Mouse (Mus musculus): ENCODE data around the gene C1qtnf12. TPM values are rescaled to one million over a fixed set of nuclear protein-coding genes. Genes with fewer than 3 reads are reported as not detected.

The C1qtnf12 gene
- 30.7 and 39.0 TPM in 2 replicates for polyA plus RNA-seq (2012; rRNA removed)

DNA sequence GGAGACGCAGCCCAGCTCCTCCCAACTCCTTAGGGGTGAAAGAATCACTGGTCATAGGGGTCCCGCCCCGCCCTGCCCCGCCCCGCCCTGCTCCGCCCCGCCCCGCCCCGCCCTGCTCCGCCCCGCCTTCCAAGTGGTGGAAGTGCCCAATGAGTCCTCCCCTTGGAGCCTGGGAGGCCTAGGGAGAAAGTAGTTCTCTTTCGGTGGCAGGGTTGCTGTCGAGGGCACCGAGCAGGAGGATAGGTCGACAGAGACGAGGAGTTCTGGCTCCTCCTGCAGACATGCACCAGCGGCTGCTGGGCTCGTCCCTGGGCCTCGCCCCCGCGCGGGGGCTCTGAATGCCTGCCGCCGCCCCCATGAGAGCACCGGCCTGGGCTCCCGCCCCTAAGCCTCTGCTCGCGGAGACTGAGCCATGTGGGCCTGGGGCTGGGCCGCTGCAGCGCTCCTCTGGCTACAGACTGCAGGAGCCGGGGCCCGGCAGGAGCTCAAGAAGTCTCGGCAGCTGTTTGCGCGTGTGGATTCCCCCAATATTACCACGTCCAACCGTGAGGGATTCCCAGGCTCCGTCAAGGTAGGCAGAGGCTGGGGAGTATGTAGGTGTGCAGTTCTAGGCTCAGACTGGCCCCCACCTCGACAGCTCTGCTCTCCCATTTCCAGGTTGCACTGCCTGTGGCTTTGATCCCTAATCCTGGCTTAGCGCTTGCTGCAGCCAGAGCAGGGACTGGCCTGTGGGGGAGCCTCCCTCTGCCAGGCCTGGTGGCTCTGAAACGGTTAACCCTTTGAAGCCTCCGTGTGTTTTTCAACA is at the start of gene C1qtnf12:
C1qtnf12 (plus strand) TSS at position 152 of the 805 bp plus-strand sequence.

DNA sequence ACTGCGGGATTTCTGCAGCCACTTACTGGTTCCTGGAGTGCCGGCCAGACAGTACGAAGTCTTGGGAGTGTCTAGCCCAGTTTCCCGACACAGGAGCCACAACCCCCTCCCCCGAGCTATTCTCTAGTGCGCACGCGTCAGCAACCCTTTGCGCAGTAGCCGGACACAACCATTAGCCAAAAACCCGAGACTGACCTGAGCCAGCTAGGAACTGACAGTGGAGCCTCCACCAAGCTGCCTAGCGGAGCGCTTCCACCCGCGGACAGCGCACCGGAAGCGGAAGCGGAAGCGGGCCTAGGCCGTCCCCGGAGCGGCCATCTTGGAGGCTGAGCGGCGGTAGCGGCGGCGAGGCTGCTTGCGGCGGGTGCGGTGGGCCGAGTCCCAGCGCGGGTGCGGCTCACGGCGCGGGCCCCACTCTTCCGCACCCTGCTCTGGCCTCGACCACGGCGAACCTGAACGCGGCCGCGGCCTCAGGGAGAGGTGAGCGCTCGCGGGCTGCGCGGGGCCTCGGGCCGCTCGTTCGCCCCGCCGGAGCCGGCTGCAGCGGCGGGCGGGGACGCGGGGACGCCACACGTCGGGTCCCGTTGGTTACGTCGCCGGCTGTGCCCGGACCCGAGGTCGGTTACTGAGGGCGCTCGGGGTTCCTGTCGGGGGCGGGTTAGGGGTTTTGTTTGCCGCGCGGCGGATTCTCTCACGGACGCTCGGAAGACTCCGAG is 18.4 kb upstream of the C1qtnf12 start, which contains the start of gene Ube2j2:
Ube2j2 (plus strand) TSS at position 298 of the 716 bp plus-strand sequence.

DNA sequence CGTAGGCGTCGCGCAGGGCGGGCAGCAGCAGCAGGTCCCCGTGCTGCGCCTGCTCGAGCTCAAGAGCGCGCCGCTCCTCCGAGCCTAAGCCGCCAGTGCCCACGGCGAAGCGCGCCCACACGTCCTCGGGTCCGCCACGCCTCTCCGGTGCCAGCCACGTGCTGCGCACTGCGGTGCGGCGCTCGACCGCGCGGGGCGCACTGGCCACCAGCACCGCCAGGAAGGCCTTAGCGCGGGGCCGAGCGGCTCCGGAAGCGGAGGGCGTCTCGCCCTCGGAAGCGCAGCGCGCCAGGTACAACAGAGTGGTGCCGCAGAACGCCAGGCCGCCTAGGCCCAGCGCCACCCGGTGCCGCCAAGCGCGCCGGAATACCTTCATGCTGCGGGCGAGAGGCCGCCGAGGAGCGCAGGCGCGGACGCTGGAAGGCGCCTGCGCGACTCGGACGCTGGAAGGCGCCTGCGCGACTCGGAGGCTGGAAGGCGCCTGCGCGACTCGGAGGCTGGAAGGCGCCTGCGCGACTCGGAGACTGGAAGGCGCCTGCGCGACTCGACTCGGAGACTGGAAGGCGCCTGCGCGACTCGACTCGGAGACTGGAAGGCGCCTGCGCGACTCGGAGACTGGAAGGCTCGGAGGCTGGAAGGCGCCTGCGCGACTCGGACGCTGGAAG is 30.3 kb downstream of the C1qtnf12 start, which contains the start of the genes B3galt6 and Sdf4:
B3galt6 (minus strand) TSS at position 409 of the 665 bp plus-strand sequence.
Sdf4 (plus strand) TSS at position 632 of the 665 bp plus-strand sequence.

DNA sequence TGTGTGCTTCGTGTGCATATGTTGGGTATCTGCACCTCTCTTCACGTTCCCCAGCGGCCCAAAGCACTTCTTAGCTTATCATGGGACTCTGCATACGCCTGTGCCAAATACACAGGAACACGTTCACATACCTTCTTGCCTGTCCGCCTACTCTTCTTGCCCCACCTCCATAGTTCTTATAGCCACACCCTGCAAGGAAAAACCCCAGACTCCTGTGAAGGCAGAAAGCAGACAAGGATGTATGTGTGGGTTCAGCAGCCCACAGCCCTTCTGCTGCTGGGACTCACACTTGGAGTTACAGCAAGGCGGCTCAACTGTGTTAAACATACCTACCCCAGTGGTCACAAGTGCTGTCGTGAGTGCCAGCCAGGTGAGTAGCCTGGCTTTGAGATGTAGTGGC is 51.5 kb downstream of the C1qtnf12 start, which contains the start of gene Tnfrsf4:
Tnfrsf4 (plus strand) TSS at position 207 of the 400 bp plus-strand sequence.

Other genes starting within 250 kb of the C1qtnf12 start
- 0.37 and 1.4 TPM in 2 replicates for gene Tmem240, start 227.5 kb upstream of the C1qtnf12 start, polyA plus RNA-seq (2012; rRNA removed)
- 57.0 and 97.8 TPM in 2 replicates for gene Atad3a, start 201.2 kb upstream of the C1qtnf12 start, polyA plus RNA-seq (2012; rRNA removed)
- gene Vwa1, start 187.6 kb upstream of the C1qtnf12 start, polyA plus RNA-seq (2012; rRNA removed), result 11.4 and 13.1 TPM in 2 replicates
- gene Tmem88b, start 176.4 kb upstream of the C1qtnf12 start, polyA plus RNA-seq (2012; rRNA removed), result 0.18 and 0.28 TPM in 2 replicates
- 0.09 TPM in 1 of 2 replicates, not detected in the other for gene Ankrd65, start 171.9 kb upstream of the C1qtnf12 start, polyA plus RNA-seq (2012; rRNA removed)
- 18.2 and 33.5 TPM in 2 replicates for gene Mrpl20, start 159.4 kb upstream of the C1qtnf12 start, polyA plus RNA-seq (2012; rRNA removed)
- gene Ccnl2, start 149.8 kb upstream of the C1qtnf12 start, polyA plus RNA-seq (2012; rRNA removed), result 18.2 and 22.6 TPM in 2 replicates
- gene Aurkaip1, start 131.0 kb upstream of the C1qtnf12 start, polyA plus RNA-seq (2012; rRNA removed), result 106 and 164 TPM in 2 replicates
- 106 and 126 TPM in 2 replicates for gene Mxra8, start 122.6 kb upstream of the C1qtnf12 start, polyA plus RNA-seq (2012; rRNA removed)
- 102 and 114 TPM in 2 replicates for gene Dvl1, start 114.9 kb upstream of the C1qtnf12 start, polyA plus RNA-seq (2012; rRNA removed)
- gene Tas1r3, start 99.0 kb upstream of the C1qtnf12 start, polyA plus RNA-seq (2012; rRNA removed), result 0.33 and 0.81 TPM in 2 replicates
- 24.9 and 45.1 TPM in 2 replicates for gene Cptp, start 92.9 kb upstream of the C1qtnf12 start, polyA plus RNA-seq (2012; rRNA removed)
- 15.0 and 21.4 TPM in 2 replicates for gene Ints11, start 92.8 kb upstream of the C1qtnf12 start, polyA plus RNA-seq (2012; rRNA removed)
- 41.8 and 63.5 TPM in 2 replicates for gene Pusl1, start 70.5 kb upstream of the C1qtnf12 start, polyA plus RNA-seq (2012; rRNA removed)
- 21.4 and 21.8 TPM in 2 replicates for gene Acap3, start 70.5 kb upstream of the C1qtnf12 start, polyA plus RNA-seq (2012; rRNA removed)
- gene Ube2j2, start 18.5 kb upstream of the C1qtnf12 start, polyA plus RNA-seq (2012; rRNA removed), result 41.1 and 63.8 TPM in 2 replicates
- gene B3galt6, start 30.3 kb downstream of the C1qtnf12 start, polyA plus RNA-seq (2012; rRNA removed), result 4.6 and 6.1 TPM in 2 replicates
- gene Sdf4, start 30.6 kb downstream of the C1qtnf12 start, polyA plus RNA-seq (2012; rRNA removed), result 25.9 and 26.5 TPM in 2 replicates
- gene Tnfrsf4, start 51.5 kb downstream of the C1qtnf12 start, polyA plus RNA-seq (2012; rRNA removed), result 2.7 and 2.9 TPM in 2 replicates
- 2.6 and 2.8 TPM in 2 replicates for gene Tnfrsf18, start 63.8 kb downstream of the C1qtnf12 start, polyA plus RNA-seq (2012; rRNA removed)
- gene Ttll10, start 97.1 kb downstream of the C1qtnf12 start, polyA plus RNA-seq (2012; rRNA removed), result 5.6 and 10.5 TPM in 2 replicates
- gene 9430015G10Rik, start 147.7 kb downstream of the C1qtnf12 start, polyA plus RNA-seq (2012; rRNA removed), result 3.9 and 5.1 TPM in 2 replicates
- gene Rnf223, start 168.2 kb downstream of the C1qtnf12 start, polyA plus RNA-seq (2012; rRNA removed), result 0.82 and 3.3 TPM in 2 replicates
- 21.3 and 32.8 TPM in 2 replicates for gene Agrn, start 235.2 kb downstream of the C1qtnf12 start, polyA plus RNA-seq (2012; rRNA removed)
- gene Isg15, start 238.5 kb downstream of the C1qtnf12 start, polyA plus RNA-seq (2012; rRNA removed), result 6.6 and 11.0 TPM in 2 replicates
- gene AW011738, start 241.0 kb downstream of the C1qtnf12 start, polyA plus RNA-seq (2012; rRNA removed), result 0.85 and 0.87 TPM in 2 replicates

Data from stomach, adult 2 months (tissue).